In the genomic region with DNA sequence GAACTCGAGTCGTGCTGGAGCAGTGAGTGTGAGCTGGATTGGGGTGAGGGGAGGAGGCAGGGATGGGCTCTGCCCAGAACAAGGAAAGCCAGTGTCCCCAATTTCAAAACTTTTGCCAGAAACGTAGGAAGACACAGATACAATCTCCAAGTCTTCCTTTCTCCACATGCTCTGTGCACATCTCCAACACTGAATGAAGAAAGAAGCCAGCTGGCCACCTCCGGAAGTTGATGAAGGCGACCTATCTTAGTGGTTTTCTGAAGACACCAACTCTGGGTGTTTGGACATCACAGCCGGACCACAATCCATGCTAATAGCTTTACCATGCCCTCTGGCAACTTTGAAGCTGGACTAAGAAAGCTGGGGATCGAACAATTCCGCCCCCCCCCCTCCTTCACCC, we compare ENCODE assay signal across 8 mouse cellular contexts. TPM values are rescaled to one million over a fixed set of nuclear protein-coding genes. Genes with fewer than 3 reads are reported as not detected.
DNase-seq lines count a peak whose midpoint lies in the region; ATAC-seq lines count a peak whose summit lies in the region.

No protein-coding gene starts in this region.

- H3K27me3 ChIP-seq in heart, embryonic 14.5 days (ENCODE audit: control insufficient read depth, insufficient read depth, low read length) = peaks cover 11% of the 10 kb centered on the region
- H3K27me3 ChIP-seq in hindbrain, embryonic 11.5 days (ENCODE audit: control insufficient read depth, insufficient read depth, low read length) = peaks cover 5% of the 10 kb centered on the region; the same call in 1 of the 2 replicates

- no peaks in the 10 kb centered on the region for H3K36me3 ChIP-seq in heart, embryonic 14.5 days (ENCODE audit: control insufficient read depth, insufficient read depth, low read length)
- H3K36me3 ChIP-seq in hindbrain, embryonic 11.5 days (ENCODE audit: control insufficient read depth, insufficient read depth, low read length) = no peaks in the 10 kb centered on the region

- no peak for DNase-seq in heart, adult 11 months
- DNase-seq in cerebellum, postnatal 36 days = peak; percentile 8 to 39
- no peak for DNase-seq in hindbrain, embryonic 11.5 days (ENCODE audit: low spot score)
- no peak for DNase-seq in T-cell, adult 2 months (ENCODE audit: low spot score)
- DNase-seq in thymus, postnatal 25 days = no peak
- DNase-seq in thymus, postnatal 10 days (ENCODE audit: low spot score in 2 of 2) = no peak

- peaks cover 5 to 17% of the 10 kb centered on the region in 2 experiments for H3K4me1 ChIP-seq in heart, embryonic 14.5 days (ENCODE audit: control insufficient read depth in 2 of 2, insufficient read depth in 2 of 2, low read length in 2 of 2)
- H3K4me1 ChIP-seq in hindbrain, embryonic 11.5 days (replicated peaks; ENCODE audit: control insufficient read depth, insufficient read depth, low read length) = no peaks in the 10 kb centered on the region

- H3K9me3 ChIP-seq in heart, embryonic 14.5 days (ENCODE audit: control insufficient read depth, low read length) = no peaks in the 10 kb centered on the region
- no peaks in the 10 kb centered on the region for H3K9me3 ChIP-seq in hindbrain, embryonic 11.5 days (ENCODE audit: control insufficient read depth, low read length)

- no peak for ATAC-seq in heart, embryonic 14.5 days (ENCODE audit: insufficient number of reproducible peaks, insufficient read depth, low FRiP score, low read depth)
- ATAC-seq in hindbrain, embryonic 11.5 days (ENCODE audit: low FRiP score) = 0 out of 2 replicates have a peak, but pooled peaks have one; percentile 12
- ATAC-seq in megakaryocyte, adult 5-6 weeks (ENCODE audit: poor library complexity, severe bottlenecking) = peak; percentile 59

- peak overlapping the region; percentile 78 for H3K4me2 ChIP-seq in heart, embryonic 14.5 days (ENCODE audit: low read length)
- peak overlapping the region; percentile 46 for H3K4me2 ChIP-seq in hindbrain, embryonic 11.5 days (replicated peaks; ENCODE audit: low read depth, low read length)

- H3K4me3 ChIP-seq in heart, embryonic 14.5 days (ENCODE audit: control insufficient read depth in 1 of 2, insufficient read depth in 1 of 2, low read depth in 1 of 2, low read length in 2 of 2) = peak overlapping the region; percentile 55 to 68
- peak overlapping the region; percentile 40 for H3K4me3 ChIP-seq in hindbrain, embryonic 11.5 days (ENCODE audit: low read depth, low read length)

- WGBS in heart, embryonic 14.5 days = 53% methylated on average over 8 of the region's 8 CpGs
- WGBS in hindbrain, embryonic 11.5 days = 71% methylated on average over 8 of the region's 8 CpGs

- no peak overlapping the region for H3K27ac ChIP-seq in heart, embryonic 14.5 days (replicated peaks in 1 of 2; ENCODE audit: control insufficient read depth in 1 of 2, insufficient read depth in 1 of 2, low read depth in 2 of 2, low read length in 2 of 2)
- no peak overlapping the region for H3K27ac ChIP-seq in hindbrain, embryonic 11.5 days (ENCODE audit: low read depth, low read length)

- peak overlapping the region; percentile 72 for H3K9ac ChIP-seq in heart, embryonic 14.5 days (ENCODE audit: low read length)
- H3K9ac ChIP-seq in hindbrain, embryonic 11.5 days (ENCODE audit: low read depth, low read length) = peak overlapping the region; percentile 40

RNA-seq across cellular contexts. Expression of a gene that starts 0.6 kb away (rescaled TPM):
- polyA plus RNA-seq in heart, embryonic 14.5 days (2014; fragmentation: Nextera tagmentation; extraction: Ambion mirVana) = 6.1 and 6.5 TPM in 2 replicates
- 2.5 and 5.1 TPM in 2 replicates for polyA plus RNA-seq in hindbrain, embryonic 11.5 days (2014; fragmentation: Nextera tagmentation; extraction: Ambion mirVana)
- 21.4 and 23.0 TPM in 2 replicates for total RNA-seq in megakaryocyte, adult 5-6 weeks (2015)
- 12.9 and 20.1 TPM in 2 replicates for total RNA-seq in megakaryocyte, adult 5-6 weeks (2017)

Comparison
In these comparisons a context has a peak if more than half of its experiments do, and no peak if none do; other contexts are left out.
1. DNase-seq: peak in cerebellum, postnatal 36 days (2 of 2); none in heart, adult 11 months (single experiment), hindbrain, embryonic 11.5 days (single experiment), T-cell, adult 2 months (single experiment), thymus, postnatal 25 days (single experiment) and thymus, postnatal 10 days (0 of 2).